Mouse (Mus musculus): Measurements from ENCODE around the gene Ndufc2. TPM values are rescaled to one million over a fixed set of nuclear protein-coding genes. Genes with fewer than 3 reads are reported as not detected.

Gene Ndufc2
- polyA plus RNA-seq, 1 experiment from 2014 or later = 701 TPM

GRCm38 (mm10) chr7:97361467-97361866 lies 38.3 kb upstream of the Ndufc2 start:
- Histone ChIP-seq H3K9ac (no peak overlapping the region), H3K4me3 (no peak overlapping the region), H3K27ac (no peak overlapping the region), H3K36me3 (no peaks in the 10 kb centered on the region), H3K4me2 (no peak overlapping the region), H3K27me3 (no peaks in the 10 kb centered on the region; the same call in 1 of the 2 replicates), H3K9me3 (replicated peaks) (no peaks in the 10 kb centered on the region), H3K4me1 (replicated peaks) (no peaks in the 10 kb centered on the region)
- ATAC-seq (replicated peaks; ENCODE audit: insufficient number of reproducible peaks, insufficient read depth, low FRiP score, low read depth) = no peak
- WGBS = 27% methylated on average over 4 of the region's 4 CpGs

- 60% methylated on average over 1 of the region's 1 CpGs for WGBS
- Histone ChIP-seq H3K9ac (no peak overlapping the region), H3K27me3 (no peaks in the 10 kb centered on the region; the same call in 1 of the 2 replicates), H3K4me3 (no peak overlapping the region), H3K4me1 (replicated peaks) (peaks cover 1% of the 10 kb centered on the region), H3K9me3 (replicated peaks) (no peaks in the 10 kb centered on the region), H3K36me3 (no peaks in the 10 kb centered on the region), H3K4me2 (no peak overlapping the region), H3K27ac (no peak overlapping the region)
- no peak for ATAC-seq (replicated peaks; ENCODE audit: insufficient number of reproducible peaks, insufficient read depth, low FRiP score, low read depth)
Observed at GRCm38 (mm10) chr7:97365887-97366286, 33.9 kb upstream of the Ndufc2 start.

GRCm38 (mm10) chr7:97375101-97375500 lies 24.7 kb upstream of the Ndufc2 start:
- Histone ChIP-seq H3K27ac (no peak overlapping the region), H3K36me3 (peaks cover 50% of the 10 kb centered on the region), H3K4me2 (no peak overlapping the region), H3K27me3 (no peaks in the 10 kb centered on the region), H3K9ac (no peak overlapping the region), H3K4me3 (no peak overlapping the region), H3K4me1 (replicated peaks) (peaks cover 7% of the 10 kb centered on the region), H3K9me3 (replicated peaks) (no peaks in the 10 kb centered on the region)
- 93% methylated on average over 9 of the region's 9 CpGs for WGBS
- no peak for ATAC-seq (replicated peaks; ENCODE audit: insufficient number of reproducible peaks, insufficient read depth, low FRiP score, low read depth)

GRCm38 (mm10) chr7:97375906-97376305 lies 23.9 kb upstream of the Ndufc2 start:
- 70% methylated on average over 2 of the region's 2 CpGs for WGBS
- no peaks in the 10 kb centered on the region for H3K9me3 ChIP-seq (replicated peaks)
- no peak overlapping the region for H3K4me2 ChIP-seq
- no peaks in the 10 kb centered on the region for H3K27me3 ChIP-seq
- ATAC-seq (replicated peaks; ENCODE audit: insufficient number of reproducible peaks, insufficient read depth, low FRiP score, low read depth) = no peak
- no peak overlapping the region for H3K27ac ChIP-seq
- no peak overlapping the region for H3K9ac ChIP-seq
- H3K4me3 ChIP-seq = no peak overlapping the region
- H3K36me3 ChIP-seq = peaks cover 55% of the 10 kb centered on the region
- peaks cover 6% of the 10 kb centered on the region for H3K4me1 ChIP-seq (replicated peaks)

GRCm38 (mm10) chr7:97379304-97379703 lies 20.5 kb upstream of the Ndufc2 start:
- no peak overlapping the region for H3K4me3 ChIP-seq
- no peak for ATAC-seq (replicated peaks; ENCODE audit: insufficient number of reproducible peaks, insufficient read depth, low FRiP score, low read depth)
- H3K27ac ChIP-seq = no peak overlapping the region
- H3K36me3 ChIP-seq = peaks cover 86% of the 10 kb centered on the region
- no peaks in the 10 kb centered on the region for H3K9me3 ChIP-seq (replicated peaks)
- no peaks in the 10 kb centered on the region for H3K4me1 ChIP-seq (replicated peaks)
- no peak overlapping the region for H3K9ac ChIP-seq
- WGBS = 92% methylated on average over 5 of the region's 5 CpGs
- H3K27me3 ChIP-seq = no peaks in the 10 kb centered on the region
- no peak overlapping the region for H3K4me2 ChIP-seq

DNA sequence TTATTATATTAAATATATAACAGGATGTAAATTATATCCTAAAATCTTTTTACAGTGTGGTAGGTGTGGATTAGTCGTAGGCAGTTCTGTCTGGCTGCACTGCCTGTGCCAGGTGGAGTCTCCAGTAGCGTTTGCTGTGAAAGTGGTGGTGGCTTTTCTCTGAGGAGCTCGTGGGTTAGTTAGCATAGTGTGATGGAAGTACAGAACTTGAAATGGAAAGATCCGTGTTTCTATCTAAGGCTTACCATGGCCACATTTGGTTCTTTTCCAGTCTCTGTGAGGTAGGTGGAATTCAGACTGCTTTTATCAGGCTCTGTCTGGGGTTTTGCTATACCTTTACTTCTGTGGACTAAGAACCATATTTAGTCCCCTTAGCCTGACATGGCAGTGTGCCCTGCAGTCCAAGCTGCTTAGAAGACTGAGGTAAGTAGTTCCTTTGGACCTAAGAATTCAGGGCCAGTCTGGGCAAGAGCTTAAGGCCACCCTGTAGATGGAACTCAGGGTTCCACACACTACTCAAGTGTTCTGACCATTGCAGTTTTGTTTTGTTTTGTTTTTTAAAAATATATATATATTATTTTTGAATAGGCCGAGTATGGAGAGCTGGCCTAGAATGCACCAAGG lies 19.2 kb upstream of the Ndufc2 start:
- H3K9me3 ChIP-seq (replicated peaks) = no peaks in the 10 kb centered on the region
- H3K4me3 ChIP-seq = no peak overlapping the region
- H3K4me1 ChIP-seq (replicated peaks) = no peaks in the 10 kb centered on the region
- no peak overlapping the region for H3K4me2 ChIP-seq
- WGBS = 94% methylated on average over 5 of the region's 5 CpGs
- peaks cover 86% of the 10 kb centered on the region for H3K36me3 ChIP-seq
- no peak overlapping the region for H3K9ac ChIP-seq
- no peak for ATAC-seq (replicated peaks; ENCODE audit: insufficient number of reproducible peaks, insufficient read depth, low FRiP score, low read depth)
- no peak overlapping the region for H3K27ac ChIP-seq
- H3K27me3 ChIP-seq = no peaks in the 10 kb centered on the region

- Histone ChIP-seq H3K4me1 (replicated peaks) (no peaks in the 10 kb centered on the region), H3K36me3 (peaks cover 90% of the 10 kb centered on the region), H3K9ac (no peak overlapping the region), H3K9me3 (replicated peaks) (no peaks in the 10 kb centered on the region), H3K27ac (no peak overlapping the region), H3K4me3 (no peak overlapping the region), H3K4me2 (no peak overlapping the region), H3K27me3 (no peaks in the 10 kb centered on the region)
- no peak for ATAC-seq (replicated peaks; ENCODE audit: insufficient number of reproducible peaks, insufficient read depth, low FRiP score, low read depth)
- 96% methylated on average over 8 of the region's 8 CpGs for WGBS
Observed at GRCm38 (mm10) chr7:97382661-97383060, 17.1 kb upstream of the Ndufc2 start.

- Histone ChIP-seq H3K9ac (no peak overlapping the region), H3K27ac (no peak overlapping the region), H3K36me3 (peaks cover 89% of the 10 kb centered on the region), H3K27me3 (no peaks in the 10 kb centered on the region), H3K4me1 (replicated peaks) (no peaks in the 10 kb centered on the region), H3K4me2 (no peak overlapping the region), H3K9me3 (replicated peaks) (no peaks in the 10 kb centered on the region), H3K4me3 (no peak overlapping the region)
- ATAC-seq (replicated peaks; ENCODE audit: insufficient number of reproducible peaks, insufficient read depth, low FRiP score, low read depth) = no peak
- 88% methylated on average over 10 of the region's 10 CpGs for WGBS
Observed at GRCm38 (mm10) chr7:97383496-97384132, 16.2 kb upstream of the Ndufc2 start.

- Histone ChIP-seq H3K9me3 (replicated peaks) (no peaks in the 10 kb centered on the region), H3K4me2 (no peak overlapping the region), H3K4me1 (replicated peaks) (no peaks in the 10 kb centered on the region), H3K27ac (no peak overlapping the region), H3K4me3 (no peak overlapping the region), H3K36me3 (peaks cover 90% of the 10 kb centered on the region), H3K9ac (no peak overlapping the region), H3K27me3 (no peaks in the 10 kb centered on the region)
- WGBS = 91% methylated on average over 7 of the region's 7 CpGs
- ATAC-seq (replicated peaks; ENCODE audit: insufficient number of reproducible peaks, insufficient read depth, low FRiP score, low read depth) = no peak
Observed at GRCm38 (mm10) chr7:97386106-97386805, 13.5 kb upstream of the Ndufc2 start.

DNA sequence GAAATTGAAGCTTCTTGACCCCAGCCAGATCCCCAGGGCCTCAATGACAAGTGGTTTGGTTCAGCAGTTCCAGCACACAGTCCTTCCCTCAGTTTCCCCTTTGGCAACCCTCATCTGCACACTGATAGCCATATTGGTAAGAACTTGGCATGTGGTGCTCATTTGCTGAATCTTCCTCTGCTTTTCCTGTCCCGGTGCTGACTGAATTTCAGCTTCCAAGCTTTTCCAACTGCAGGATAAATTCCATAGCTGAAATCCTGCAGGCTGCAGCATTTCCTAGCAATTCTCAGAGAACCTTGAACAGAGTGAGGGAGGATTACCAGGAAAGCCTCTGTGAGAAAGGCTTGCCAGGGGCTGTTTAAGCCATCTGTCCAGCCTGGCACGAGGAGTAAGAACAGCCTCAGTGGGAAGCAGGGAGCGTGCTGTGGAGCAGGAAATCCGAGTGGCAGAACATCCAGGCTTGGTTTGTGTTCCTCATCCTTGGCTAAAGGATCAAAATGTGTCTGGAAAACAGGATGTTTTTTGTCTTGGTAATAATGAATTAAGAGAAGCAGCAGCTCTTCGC lies 12.9 kb upstream of the Ndufc2 start:
- Histone ChIP-seq H3K36me3 (peaks cover 90% of the 10 kb centered on the region), H3K27me3 (no peaks in the 10 kb centered on the region), H3K4me1 (replicated peaks) (no peaks in the 10 kb centered on the region), H3K9ac (no peak overlapping the region), H3K4me3 (no peak overlapping the region), H3K9me3 (replicated peaks) (no peaks in the 10 kb centered on the region), H3K4me2 (no peak overlapping the region), H3K27ac (no peak overlapping the region)
- ATAC-seq (replicated peaks; ENCODE audit: insufficient number of reproducible peaks, insufficient read depth, low FRiP score, low read depth) = no peak
- WGBS = 83% methylated on average over 5 of the region's 5 CpGs

DNA sequence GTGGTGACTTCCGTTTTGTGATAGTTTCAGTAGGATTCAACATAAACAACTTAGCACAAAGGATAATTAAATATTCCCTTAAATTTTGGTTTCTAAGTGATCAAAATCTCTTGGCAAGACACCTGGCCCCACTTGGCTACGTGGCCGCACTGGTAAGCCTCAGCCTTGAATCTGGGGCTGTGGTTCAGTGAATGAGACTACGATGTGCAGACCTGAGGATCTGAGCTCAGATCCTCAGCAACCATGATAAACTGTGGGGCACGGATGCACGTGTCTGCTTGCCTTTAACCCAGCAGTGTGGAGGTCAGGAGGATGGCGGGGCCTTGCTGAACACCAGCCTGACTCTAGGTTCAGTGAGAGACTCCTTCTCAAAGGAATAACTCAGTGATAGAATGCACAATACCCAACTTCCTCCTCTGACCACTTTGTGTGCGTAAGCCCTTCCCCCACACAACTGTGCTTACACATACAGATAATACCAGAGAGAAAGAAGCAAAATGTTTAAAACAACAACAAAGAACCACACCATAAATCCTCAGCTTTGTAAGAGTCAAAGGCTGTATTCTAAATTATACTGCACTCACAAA lies 12.1 kb upstream of the Ndufc2 start:
- Histone ChIP-seq H3K9me3 (replicated peaks) (no peaks in the 10 kb centered on the region), H3K4me2 (no peak overlapping the region), H3K27ac (no peak overlapping the region), H3K4me3 (no peak overlapping the region), H3K4me1 (replicated peaks) (no peaks in the 10 kb centered on the region), H3K27me3 (no peaks in the 10 kb centered on the region), H3K36me3 (peaks cover 88% of the 10 kb centered on the region), H3K9ac (no peak overlapping the region)
- ATAC-seq (replicated peaks; ENCODE audit: insufficient number of reproducible peaks, insufficient read depth, low FRiP score, low read depth) = no peak
- 88% methylated on average over 8 of the region's 8 CpGs for WGBS
